Mouse (Mus musculus) Patski (cell line): ENCODE data around the gene Gc. TPM values are rescaled to one million over a fixed set of nuclear protein-coding genes. Genes with fewer than 3 reads are reported as not detected.

Source experiments
- ATAC-seq: fragments of 100-300 bp; one replicate; pipeline ENCODE4 v1.8.0; 2021
- CTCF ChIA-PET: fragments of 350-600 bp; sonication (Branson Sonifier 250); formaldehyde crosslinking; loops from one replicate; lab custom pipeline; 2022; ENCODE audit warnings: inconsistent platforms; lab: Charles Lee
- POLR2A ChIA-PET: fragments of 350-600 bp; sonication (Branson Sonifier 250); formaldehyde crosslinking; loops from one replicate; lab custom pipeline; 2022; ENCODE audit warnings: antibody characterized with exemption, inconsistent platforms; lab: Charles Lee
- DNase-seq: peaks from one replicate; pipeline ENCODE4 v3.0.0-alpha.2; 2011; ENCODE audit warnings: low read depth, low spot score
- H3K27me3 ChIP-seq: fragments of 371-371 bp; one replicate; pipeline ENCODE4 v1.5.1; 2021
- CTCF ChIP-seq: fragments of 100-300 bp; IDR thresholded peaks from one replicate; pipeline ENCODE4 v1.5.1; 2021
- in situ Hi-C: fragments of 300-500 bp; cut with MboI; formaldehyde crosslinking; loops from 3 replicates; pipeline ENCODE4 v1.11.1; 2018; ENCODE audit warnings: low pct_unique_long_range_greater_than_20kb, mixed read lengths
- polyA plus RNA-seq: library from polyadenylated mRNA; unstranded; gene quantifications from one replicate; pipeline ENCODE4 v1.2.3, GENCODE M21; 2021

Gene Gc
- polyA plus RNA-seq, 1 experiment from 2014 or later, result 105 TPM

DNA sequence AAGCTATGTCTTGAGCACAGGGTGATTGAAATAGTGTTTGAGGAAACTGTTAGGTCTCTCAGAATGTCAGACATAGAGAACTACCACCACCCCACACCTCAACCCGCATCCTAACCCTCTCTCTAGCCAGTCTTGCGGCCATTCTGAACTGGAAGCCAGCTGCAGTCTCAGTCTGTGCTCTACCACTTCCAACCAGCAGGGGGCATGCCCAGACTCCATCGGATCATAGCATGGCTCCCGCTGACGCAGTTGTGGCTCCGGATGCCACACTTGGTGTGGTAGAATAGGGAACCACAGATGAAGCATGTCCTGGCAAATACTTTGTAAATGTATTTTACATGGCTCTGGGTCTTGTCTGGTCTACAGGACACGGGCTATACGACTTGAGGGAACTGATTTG lies 2.2 kb downstream of the Gc start:
- ChIA-PET POLR2A (no interaction called here), CTCF (interaction anchor here (0.9 to 5.8 kb wide), 7 partner anchors 9 to 45 kb away, joined by 3 to 35 read pairs (median 5); no protein-coding TSS in a partner anchor)
- no peaks in the 10 kb centered on the region for H3K27me3 ChIP-seq
- in situ Hi-C loops, result loop anchor here (5.0 to 25.0 kb wide), 3 partner anchors 42 to 1432 kb away; partner anchors contain the start of genes Ankrd17, Cxcl1 and Gm9958
- DNase-seq, result no peak
- peak; percentile 38 for ATAC-seq
- TF ChIP-seq CTCF, result peak; percentile 80

DNA sequence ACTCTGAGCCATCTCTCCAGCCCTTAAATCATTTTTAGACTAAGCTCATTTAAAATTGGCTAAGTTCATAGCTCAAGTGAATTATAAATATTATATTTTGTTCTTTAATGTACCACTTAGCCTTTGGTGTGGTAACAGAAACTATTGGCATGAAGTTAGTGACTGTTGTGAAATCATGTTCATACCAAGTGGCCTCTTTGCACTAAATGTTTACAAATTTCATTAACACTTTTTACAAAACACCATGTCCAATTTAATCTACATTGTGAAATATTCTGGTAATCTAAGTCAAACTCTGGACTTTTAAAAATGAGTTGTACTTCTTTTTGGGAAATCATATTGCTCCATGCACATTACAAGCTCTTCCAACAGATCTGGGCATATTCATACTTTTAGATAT lies 6.9 kb downstream of the Gc start:
- H3K27me3 ChIP-seq, result no peaks in the 10 kb centered on the region
- no peak for DNase-seq
- in situ Hi-C loops, result loop anchor here (25.0 kb wide), 2 partner anchors 912 to 1437 kb away; partner anchors contain the start of genes Ankrd17, Cxcl1 and Gm9958
- POLR2A ChIA-PET, result no interaction called here
- no peak for ATAC-seq
- CTCF ChIA-PET, result interaction anchor here (1.0 to 1.6 kb wide), 2 partner anchors 8 to 50 kb away, joined by 3 read pairs; no protein-coding TSS in a partner anchor
- TF ChIP-seq CTCF, result no peak

DNA sequence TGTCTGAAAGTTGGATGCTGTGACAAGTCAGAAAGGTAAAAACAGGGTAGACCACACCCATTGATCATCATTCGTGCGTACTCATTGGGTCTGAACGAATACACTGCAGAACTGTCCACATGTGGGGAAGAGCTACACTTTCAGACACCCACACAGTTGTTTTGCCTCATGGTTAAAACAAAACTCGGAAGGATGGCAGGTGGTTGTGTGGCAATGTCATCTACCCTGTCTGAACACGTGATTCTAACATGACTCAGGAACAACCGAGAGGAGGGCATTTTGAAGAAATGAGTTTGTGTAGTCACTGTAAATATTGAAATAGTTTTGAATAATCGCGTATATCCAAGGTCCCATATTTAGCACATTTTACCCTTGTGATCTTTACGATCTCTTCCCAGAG lies 8.4 kb downstream of the Gc start:
- ChIA-PET POLR2A (no interaction called here), CTCF (interaction anchor here (1.7 kb wide), 1 partner anchor 51 kb away, joined by 7 read pairs; no protein-coding TSS in a partner anchor)
- no peak for TF ChIP-seq CTCF
- ATAC-seq, result no peak
- DNase-seq, result no peak
- no peaks in the 10 kb centered on the region for H3K27me3 ChIP-seq
- in situ Hi-C loops, result loop anchor here (5.0 kb wide), 1 partner anchor 233 kb away; no protein-coding TSS in a partner anchor

DNA sequence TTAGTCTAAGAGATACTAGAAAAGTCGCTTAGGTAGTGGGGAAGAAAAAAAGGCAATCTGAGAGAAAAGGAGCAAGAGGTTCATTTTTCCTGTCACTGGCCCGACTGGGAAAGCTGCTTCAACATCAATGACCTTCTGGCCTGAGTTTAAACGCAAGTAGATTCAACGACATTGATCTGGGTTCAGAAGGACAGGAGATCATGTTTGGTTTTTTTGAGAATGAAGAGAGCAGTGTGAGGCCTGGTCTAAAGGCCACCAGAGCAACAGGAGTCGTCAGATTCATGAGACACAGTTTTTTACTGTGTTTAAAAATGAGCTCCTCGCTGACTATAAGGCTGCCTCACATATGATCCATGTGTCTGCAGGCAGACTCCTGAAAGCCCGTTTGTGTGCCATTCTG lies 9.7 kb downstream of the Gc start:
- in situ Hi-C loops, result loop anchor here (5.0 kb wide), 1 partner anchor 234 kb away; no protein-coding TSS in a partner anchor
- DNase-seq (no peak), ATAC-seq (no peak)
- ChIA-PET POLR2A (no interaction called here), CTCF (interaction anchor here (2.5 kb wide), 1 partner anchor 52 kb away, joined by 9 read pairs; no protein-coding TSS in a partner anchor)
- no peaks in the 10 kb centered on the region for H3K27me3 ChIP-seq
- no peak for TF ChIP-seq CTCF

DNA sequence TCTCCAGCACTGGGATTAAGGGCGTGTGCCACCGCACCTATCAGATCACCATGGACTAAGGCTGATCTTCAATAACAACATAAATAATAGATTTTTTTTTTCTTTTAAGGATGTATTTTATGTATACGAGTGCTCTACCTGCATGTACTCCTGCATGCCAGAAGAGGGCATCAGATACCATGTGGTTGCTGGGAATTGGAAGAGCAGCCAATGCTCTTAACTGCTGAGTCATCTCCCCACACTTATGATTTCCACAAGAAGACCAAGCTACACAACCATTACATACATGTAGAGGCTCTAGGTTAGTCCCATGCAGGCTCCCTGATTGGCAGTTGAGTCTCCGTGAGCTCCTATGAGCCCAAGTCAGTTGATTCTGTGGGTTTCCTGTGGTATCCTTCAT lies 13.3 kb downstream of the Gc start:
- peak; percentile 93 for TF ChIP-seq CTCF
- DNase-seq (peak; percentile 19), ATAC-seq (peak; percentile 85)
- in situ Hi-C loops, result no loop called here
- H3K27me3 ChIP-seq, result peaks cover 3% of the 10 kb centered on the region
- ChIA-PET POLR2A (interaction anchor here (0.9 kb wide), 1 partner anchor 56 kb away, joined by 3 read pairs; no protein-coding TSS in a partner anchor), CTCF (interaction anchor here (0.6 to 4.0 kb wide), 24 partner anchors 10 to 235 kb away, joined by 3 to 50 read pairs (median 4); partner anchors contain the start of gene Gc)

DNA sequence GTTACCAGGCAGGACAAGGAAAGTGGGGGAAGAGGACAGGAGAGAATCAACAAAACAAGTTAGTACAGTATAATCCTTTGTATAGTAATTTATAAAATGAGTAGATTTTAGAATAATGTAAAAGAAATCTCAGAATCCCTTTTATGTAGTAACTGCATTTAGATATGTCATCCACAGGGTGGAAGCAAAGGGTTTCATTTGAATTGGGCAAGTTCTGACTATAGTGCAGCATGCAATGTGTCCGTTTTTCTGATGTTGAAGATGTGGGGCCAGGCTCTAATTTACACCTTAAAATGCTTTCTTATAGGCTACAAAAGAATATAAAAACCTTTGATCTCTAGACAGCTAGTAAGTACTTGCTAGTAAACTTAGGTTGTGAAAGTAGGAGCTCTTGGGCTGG lies 46.2 kb downstream of the Gc start:
- in situ Hi-C loops, result loop anchor here (10.0 kb wide), 1 partner anchor 273 kb away; no protein-coding TSS in a partner anchor
- POLR2A ChIA-PET, result no interaction called here
- no peaks in the 10 kb centered on the region for H3K27me3 ChIP-seq
- peak; percentile 38 for TF ChIP-seq CTCF
- ATAC-seq (no peak), DNase-seq (no peak)
- CTCF ChIA-PET, result interaction anchor here (1.4 kb wide), 1 partner anchor 14 kb away, joined by 3 read pairs; no protein-coding TSS in a partner anchor

DNA sequence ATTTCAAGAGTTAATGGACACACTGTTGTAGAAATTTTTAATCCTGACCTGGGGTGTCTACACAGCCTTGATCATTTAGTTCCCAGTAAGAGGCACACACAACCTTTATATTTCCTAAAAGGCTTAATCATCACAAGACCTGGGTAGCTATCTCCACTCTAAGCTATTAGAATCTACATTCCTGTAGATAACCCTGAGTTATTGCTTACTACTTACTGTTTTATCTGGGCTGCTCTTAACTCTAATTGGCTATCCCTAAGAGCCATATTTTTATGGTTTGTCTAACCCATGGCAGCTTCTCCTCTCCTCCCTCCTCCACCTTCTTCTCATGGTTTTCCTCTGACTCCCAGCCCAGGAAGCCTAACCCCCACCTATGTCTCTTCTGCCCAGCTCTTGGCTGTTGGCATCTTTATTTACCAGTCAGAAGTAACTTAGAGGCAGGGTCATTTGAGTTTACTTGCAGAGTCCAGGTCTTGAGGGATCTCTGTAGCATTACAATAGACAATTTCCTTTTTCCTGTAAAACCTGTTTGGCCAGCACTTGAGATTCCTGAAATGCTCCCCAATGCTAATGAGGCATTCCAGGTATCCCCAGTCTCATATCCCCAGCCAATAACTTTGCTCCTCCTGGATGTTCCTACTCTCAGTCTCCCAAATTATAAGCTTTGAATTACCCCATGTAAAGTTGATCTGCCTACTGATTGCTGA lies 50.2 kb downstream of the Gc start:
- in situ Hi-C loops, result no loop called here
- DNase-seq (no peak), ATAC-seq (no peak)
- ChIA-PET POLR2A (interaction anchor here (0.6 kb wide), 1 partner anchor 1235 kb away, joined by 5 read pairs; no protein-coding TSS in a partner anchor), CTCF (interaction anchor here (1.3 to 1.7 kb wide), 2 partner anchors 18 to 37 kb away, joined by 4 to 5 read pairs; no protein-coding TSS in a partner anchor)
- no peaks in the 10 kb centered on the region for H3K27me3 ChIP-seq
- TF ChIP-seq CTCF, result no peak

DNA sequence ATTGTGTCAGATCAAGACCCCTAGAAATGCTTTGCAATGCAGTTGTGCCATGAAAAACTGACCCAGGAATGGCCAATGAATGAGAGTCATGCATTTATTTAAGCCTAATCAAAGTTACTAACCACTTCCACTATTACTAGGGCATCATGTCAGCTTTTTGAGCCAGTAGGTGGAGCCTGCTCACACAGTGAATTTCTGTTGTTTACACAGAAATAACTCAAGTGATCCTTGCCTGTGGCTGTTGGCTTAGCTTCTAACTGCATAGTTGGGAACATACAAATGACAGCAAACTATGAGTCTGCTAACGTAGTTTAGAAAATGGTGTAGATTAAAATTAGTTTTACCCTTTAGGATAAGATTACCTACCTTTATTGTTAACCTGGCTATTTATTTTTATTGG lies 52.6 kb downstream of the Gc start:
- no peak for ATAC-seq
- CTCF ChIA-PET, result interaction anchor here (1.1 to 1.8 kb wide), 2 partner anchors 19 to 39 kb away, joined by 3 to 4 read pairs; no protein-coding TSS in a partner anchor
- H3K27me3 ChIP-seq, result no peaks in the 10 kb centered on the region
- in situ Hi-C loops, result no loop called here
- TF ChIP-seq CTCF, result peak; percentile 31
- no peak for DNase-seq
- POLR2A ChIA-PET, result no interaction called here

DNA sequence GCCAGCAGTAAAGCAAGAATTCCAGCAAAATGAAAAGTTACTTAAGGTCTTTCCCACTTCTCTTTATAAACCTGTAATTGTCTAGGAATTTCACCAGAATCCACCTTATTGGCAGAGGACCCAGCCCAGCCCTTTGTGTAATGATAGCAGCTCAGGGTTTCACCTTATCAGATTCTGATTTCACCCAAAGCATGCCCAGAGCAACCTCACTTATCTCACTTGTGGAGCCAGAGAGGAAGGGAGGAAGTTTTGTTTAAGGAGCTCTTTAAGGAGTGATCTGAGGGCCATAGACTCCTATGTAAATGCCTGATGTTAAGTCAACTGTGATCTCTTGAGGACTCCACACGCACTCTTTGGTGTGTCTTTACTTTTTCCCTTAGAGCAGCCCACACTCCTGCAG lies 67.3 kb downstream of the Gc start:
- ChIA-PET POLR2A (no interaction called here), CTCF (interaction anchor here (0.9 to 2.0 kb wide), 3 partner anchors 28 to 462 kb away, joined by 3 to 5 read pairs (median 3); no protein-coding TSS in a partner anchor)
- no peak for TF ChIP-seq CTCF
- in situ Hi-C loops, result no loop called here
- ATAC-seq, result no peak
- no peak for DNase-seq
- H3K27me3 ChIP-seq, result no peaks in the 10 kb centered on the region

DNA sequence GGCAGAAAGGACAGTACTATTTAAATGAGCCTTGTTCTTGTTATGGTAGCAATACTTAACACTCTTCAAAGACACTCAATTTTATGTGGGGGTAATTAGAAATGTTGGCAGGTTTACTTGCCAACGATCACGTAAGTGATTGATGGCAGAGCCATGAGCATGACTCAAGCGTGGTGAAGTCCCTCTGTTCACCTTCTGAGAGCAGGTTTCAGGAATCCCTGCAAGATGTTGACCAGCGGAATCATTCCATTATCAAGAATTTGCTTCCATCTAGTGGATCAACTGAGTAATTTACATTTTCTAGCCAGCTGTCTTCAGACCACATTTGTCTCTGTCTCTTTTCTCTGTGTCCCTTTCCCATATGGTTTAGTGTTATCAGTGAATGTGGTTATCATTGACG lies 73.5 kb downstream of the Gc start:
- ChIA-PET POLR2A (no interaction called here), CTCF (interaction anchor here (1.3 to 1.4 kb wide), 2 partner anchors 455 to 593 kb away, joined by 3 to 8 read pairs; no protein-coding TSS in a partner anchor)
- in situ Hi-C loops, result loop anchor here (10.0 kb wide), 2 partner anchors 499 to 689 kb away; partner anchors contain the start of gene Slc4a4
- no peak for DNase-seq
- peak; percentile 78 for ATAC-seq
- H3K27me3 ChIP-seq, result no peaks in the 10 kb centered on the region
- TF ChIP-seq CTCF, result peak; percentile 72
